Mouse (Mus musculus) thymus, postnatal 10 days (tissue): Measurements from ENCODE around the gene Cdc73.
"Not testable (repeated sequence)": the region's sequence is repeated elsewhere in the genome, so short reads cannot be mapped to it uniquely, and the experiment has no call there.

ENCODE experiments used
- DNase-seq, 2 experiments: peaks; one replicate each; pipeline ENCODE4 v3.0.0; 2021; ENCODE audit warnings: low spot score in 2 of 2

Gene Cdc73

GRCm38 (mm10) chr1:143702741-143703262 lies at the start of gene Cdc73:
TSS of gene Cdc73 (minus strand) at chr1:143702893.
- DNase-seq, result peak; percentile 89 to 91

DNA sequence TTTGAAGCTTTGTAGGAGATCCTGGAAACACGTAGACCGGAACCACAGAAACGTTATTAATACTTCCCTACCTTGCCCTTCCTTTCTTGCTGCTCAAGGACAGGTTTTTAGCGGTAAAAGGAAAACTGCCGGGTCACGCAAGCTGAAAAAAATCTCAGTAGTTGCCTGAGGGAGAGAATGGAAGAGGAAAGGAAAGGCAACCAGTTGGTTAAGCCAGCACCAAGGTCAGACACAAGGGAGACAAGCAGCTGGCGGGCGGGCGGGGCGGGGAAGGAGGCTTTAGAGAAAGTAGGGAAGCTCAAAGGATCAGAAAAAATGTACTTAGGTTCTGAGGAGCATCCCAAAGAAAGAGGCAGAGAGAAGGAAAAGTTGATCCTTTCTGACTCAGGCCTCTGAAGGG lies 43.2 kb upstream of the Cdc73 start:
- no peak for DNase-seq

DNA sequence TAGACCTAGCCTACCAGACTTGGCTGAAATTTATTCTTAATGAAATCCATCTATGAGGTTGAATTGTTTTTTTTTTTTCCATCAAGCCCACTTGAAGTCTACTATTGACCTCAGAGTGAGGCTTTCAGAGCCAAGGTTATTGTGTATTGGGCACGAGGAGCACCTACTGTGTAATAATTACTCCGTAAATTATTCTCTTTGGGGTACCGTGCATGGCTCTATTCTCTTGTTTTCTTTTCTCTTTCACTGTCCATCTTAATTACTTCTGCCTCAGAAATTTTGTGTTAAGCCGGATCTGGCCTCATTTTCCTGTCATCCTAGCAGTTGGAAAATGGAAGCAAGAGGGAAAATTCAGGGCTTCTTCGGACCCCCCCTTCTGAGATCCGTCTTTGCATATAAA lies 39.5 kb upstream of the Cdc73 start:
- no peak for DNase-seq

DNA sequence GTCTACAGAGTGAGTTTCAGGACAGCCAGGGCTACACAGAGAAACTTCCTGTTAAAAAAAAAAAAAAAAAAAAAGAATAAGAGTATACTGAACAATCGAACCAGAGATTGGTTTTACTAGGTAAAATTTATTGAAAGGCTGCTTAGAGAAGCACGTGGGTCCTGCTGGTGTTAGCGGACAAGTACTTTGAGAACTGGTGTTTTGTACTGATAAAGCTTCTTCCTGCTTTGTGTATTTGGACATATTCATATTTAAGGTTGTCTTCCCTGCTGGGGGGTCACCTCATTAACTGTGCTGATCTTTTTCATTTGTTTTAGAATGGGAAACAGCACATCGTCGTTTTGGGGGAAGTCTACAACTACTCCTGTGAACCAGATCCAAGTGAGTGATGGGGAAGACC lies 38.6 kb upstream of the Cdc73 start:
- DNase-seq, result no peak

GRCm38 (mm10) chr1:143740581-143740980 lies 37.9 kb upstream of the Cdc73 start:
- no peak for DNase-seq

DNA sequence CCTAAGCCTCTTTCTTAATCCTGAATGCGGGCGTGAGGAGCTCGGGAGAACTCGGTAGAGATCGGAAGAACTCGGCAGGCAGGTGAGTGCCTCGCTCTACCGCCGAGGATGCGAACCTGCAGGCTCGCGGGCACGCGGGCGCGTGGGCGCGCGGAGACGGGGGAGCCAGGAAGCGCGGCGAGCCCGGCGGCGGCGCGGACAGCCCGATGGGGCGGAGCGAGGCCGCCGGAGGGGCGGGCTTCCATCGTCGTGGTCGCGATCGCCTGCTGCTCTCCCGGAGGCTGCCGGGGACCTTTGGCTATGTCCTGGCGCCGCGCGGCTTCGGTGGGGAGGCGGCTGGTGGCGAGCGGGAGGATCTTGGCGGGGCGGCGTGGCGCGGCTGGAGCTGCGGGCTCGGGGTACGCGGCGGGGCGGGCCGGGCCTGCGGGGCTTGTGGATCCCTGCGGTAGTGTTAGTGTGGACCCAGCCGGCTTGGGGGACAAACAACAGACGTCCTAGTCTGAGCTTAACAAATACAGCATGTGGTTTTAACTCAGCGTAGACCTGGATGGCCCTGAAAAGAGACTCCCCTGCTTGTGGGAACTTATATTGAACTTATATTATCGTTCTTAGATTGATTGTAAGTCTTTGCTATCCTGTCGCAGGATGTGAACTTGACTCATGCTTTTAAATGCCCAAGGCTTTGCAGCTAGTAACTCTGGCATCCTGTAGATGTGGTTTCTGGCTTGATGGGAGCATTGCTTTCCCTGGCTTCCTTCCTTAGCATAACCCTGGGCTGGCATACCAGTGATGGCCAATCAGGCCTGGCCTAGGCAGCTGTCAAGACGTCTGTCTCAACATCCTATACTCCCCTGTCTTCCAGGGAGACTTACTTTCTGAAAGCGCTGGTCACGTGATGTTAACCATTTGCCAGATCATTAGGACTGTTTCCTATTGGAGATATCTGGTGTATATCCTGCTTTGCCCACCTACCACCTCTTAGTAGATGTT lies 37.0 kb upstream of the Cdc73 start:
- DNase-seq, result peak; percentile 84 to 91

- no peak for DNase-seq
These were observed 36.1 kb upstream of the Cdc73 start for GRCm38 (mm10) chr1:143738811-143739210.

DNA sequence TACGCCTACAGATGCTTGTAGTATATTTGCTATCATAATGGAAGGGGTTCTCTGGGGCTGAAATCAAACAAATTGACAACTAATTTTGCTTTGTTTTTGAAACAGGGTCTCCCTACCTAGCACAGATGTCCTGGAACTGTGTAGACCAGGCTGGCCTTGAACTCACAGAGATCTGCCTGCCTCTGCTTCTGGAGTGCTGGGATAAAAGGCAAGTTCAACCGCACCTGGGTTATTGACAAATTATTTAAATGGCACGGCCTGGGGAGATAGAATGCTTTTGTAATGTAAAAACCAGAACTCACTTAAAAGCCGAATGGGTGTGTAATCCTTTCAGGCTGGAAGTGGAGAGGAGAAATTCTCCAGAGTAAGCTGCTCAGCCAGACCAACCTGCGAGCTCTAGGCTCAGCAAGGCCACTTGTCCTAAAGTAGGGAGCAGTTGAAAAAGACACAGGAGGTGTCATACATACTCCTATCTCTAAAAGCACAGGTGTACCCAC lies 31.3 kb upstream of the Cdc73 start:
- DNase-seq, result no peak

GRCm38 (mm10) chr1:143731691-143732090 lies 29.0 kb upstream of the Cdc73 start:
- DNase-seq, result no peak

- peak; percentile 15 to 33 for DNase-seq
These were observed 28.2 kb upstream of the Cdc73 start for GRCm38 (mm10) chr1:143730899-143731298.

DNA sequence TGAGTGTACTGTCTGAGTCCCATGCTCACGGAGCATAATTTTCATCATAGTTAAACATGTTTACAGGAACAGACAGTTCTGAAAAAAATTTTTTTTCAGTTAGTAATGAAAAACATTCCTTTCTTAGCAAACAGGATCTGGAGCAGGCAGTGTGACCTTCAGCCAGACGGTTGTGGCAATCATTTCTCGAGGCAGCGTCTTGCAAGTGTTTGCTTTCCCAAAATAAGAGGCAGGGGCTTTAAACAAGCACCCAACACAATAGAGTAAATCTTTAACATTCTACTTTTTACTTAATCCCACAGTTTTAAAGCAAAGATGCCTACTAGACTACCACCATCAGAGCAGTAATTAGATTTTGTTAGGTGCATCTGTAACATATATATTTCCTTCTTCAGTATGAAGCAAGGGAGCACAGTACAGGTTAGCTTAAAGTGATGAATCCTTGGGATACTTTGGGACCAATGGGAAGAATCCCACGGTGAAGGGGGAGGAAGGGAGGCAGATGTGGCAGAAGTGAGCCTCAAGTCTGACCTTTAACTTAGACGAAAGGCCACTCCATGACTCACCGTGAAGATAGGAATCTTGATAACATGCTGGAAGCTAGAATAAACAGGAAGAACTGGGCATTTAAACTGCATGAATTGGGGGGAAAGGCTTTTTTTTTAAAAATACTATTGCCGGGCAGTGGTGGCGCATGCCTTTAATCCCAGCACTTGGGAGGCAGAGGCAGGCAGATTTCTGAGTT lies 25.2 kb upstream of the Cdc73 start:
- no peak for DNase-seq

GRCm38 (mm10) chr1:143724456-143725064 lies 21.9 kb upstream of the Cdc73 start:
- DNase-seq, result no peak

GRCm38 (mm10) chr1:143716038-143716437 lies 13.3 kb upstream of the Cdc73 start, which contains the start of gene Glrx2:
TSS of gene Glrx2 (plus strand) at chr1:143716338.
- not testable (repeated sequence) for DNase-seq

- DNase-seq, result no peak
These were observed 7.9 kb upstream of the Cdc73 start for GRCm38 (mm10) chr1:143710627-143710976.

GRCm38 (mm10) chr1:143709966-143710626 lies 7.4 kb upstream of the Cdc73 start:
- DNase-seq, result no peak

GRCm38 (mm10) chr1:143708361-143708760 lies 5.7 kb upstream of the Cdc73 start:
- no peak for DNase-seq

DNA sequence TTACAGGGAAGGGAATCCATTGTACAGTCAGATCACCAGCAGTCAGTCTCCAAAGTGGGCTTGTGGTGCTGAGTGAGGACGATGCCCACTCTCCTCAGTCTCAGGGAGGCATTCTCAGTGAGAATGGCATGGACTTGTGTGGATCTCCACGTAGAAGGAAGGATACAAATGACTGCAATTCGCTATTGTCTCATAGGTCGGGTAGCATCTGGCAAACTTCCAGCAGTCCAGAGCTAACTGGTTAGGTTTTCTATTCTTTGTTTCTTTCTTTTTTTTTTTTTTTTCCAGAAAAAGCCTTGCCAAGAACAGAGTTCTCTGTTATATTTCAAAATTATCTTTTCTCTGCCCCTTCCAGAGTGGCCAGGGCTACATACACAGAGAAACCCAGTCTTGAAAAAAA lies 4.3 kb upstream of the Cdc73 start:
- no peak for DNase-seq

- DNase-seq, result no peak
These were observed 452 bp downstream of the Cdc73 start for GRCm38 (mm10) chr1:143702141-143702740.

GRCm38 (mm10) chr1:143701736-143702135 lies 957 bp downstream of the Cdc73 start:
- no peak for DNase-seq

DNA sequence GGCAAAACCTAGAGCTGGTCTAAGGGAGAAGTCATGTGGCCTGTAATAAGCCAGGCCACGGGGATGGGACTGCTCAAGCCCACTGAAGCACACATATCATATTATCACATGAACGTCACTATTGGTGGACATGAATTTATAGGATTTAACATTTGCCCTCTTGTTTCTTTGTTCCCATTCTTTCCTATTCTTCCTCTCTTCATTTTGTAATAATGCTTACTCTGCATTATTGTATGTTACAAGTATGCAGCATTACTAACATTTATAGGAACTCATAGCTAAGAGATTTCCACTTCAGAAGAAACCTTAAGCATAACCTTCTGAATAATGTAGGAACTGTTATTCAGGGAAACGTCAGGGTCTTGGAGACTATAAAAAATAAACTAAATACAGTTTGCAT lies 17.8 kb downstream of the Cdc73 start:
- DNase-seq, result no peak

DNA sequence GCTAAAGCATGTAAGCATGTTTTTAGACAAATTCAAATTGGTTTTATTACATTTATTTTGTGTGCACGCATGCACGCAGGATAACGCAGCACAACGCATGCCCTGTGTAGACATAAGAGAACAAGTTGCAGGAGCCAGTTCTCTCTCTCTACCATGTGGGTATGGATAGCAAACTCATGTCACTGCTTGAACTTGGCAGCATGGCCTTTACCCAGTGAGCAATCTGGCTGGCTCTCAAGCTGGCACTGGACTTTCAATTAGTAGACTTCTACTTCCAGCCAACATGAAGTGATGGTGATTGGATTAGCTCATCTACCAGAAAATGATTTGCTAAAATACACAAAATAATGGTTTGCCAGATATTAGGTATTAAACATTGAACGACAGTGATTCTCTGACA lies 21.6 kb downstream of the Cdc73 start:
- no peak for DNase-seq
